Mouse (Mus musculus) liver, postnatal 0 days (tissue): ENCODE data around the gene Ccdc144b.

ENCODE experiments used
- CTCF ChIP-seq: sonication (generic); IDR thresholded peaks from 2 replicates; pipeline ENCODE4 v1.5.1; 2016; ENCODE audit warnings: antibody characterized with exemption, low read depth
- EP300 ChIP-seq: IDR thresholded peaks from 2 replicates; pipeline ENCODE4 v1.6.1; 2016; ENCODE audit warnings: antibody characterized with exemption, low read depth, mild to moderate bottlenecking

DNA sequence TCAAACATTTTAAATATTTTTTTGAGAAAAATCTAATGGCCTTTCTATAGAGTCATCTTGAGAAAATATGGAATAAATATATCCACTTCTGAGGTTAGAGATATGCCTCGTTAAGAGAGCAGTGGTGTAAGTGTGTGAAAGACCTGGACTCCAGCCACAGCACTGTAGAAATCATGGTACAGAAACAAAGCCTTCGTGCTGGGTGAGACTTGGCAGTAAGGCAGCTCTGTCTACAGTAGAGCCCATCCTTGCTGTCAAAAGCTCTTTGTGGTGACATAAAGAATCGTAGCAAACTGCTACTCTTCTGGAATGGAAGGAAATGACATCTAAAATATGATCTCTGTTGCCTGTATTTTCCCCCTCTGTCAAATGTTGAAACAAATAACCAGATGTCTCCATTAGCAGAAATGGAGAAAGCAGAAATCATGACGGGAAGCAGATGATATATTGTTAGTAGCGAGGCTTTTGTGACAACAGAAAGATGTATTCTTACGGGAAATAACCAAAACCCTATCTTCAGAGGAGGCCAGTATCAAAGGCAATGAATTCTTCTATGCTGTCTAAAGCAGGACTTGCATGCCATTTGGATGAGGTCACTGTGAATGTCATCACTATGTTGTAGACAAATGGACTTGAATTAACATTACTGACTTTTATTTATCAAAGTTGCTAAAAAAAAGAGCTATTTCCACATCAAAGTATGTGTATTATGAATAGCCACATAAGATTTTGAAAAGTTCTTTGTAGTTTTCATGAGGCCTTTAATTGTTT, 21.4 kb downstream of the Ccdc144b start:
- TF ChIP-seq CTCF: no peak
- TF ChIP-seq EP300: no peak
